In the genomic region with DNA sequence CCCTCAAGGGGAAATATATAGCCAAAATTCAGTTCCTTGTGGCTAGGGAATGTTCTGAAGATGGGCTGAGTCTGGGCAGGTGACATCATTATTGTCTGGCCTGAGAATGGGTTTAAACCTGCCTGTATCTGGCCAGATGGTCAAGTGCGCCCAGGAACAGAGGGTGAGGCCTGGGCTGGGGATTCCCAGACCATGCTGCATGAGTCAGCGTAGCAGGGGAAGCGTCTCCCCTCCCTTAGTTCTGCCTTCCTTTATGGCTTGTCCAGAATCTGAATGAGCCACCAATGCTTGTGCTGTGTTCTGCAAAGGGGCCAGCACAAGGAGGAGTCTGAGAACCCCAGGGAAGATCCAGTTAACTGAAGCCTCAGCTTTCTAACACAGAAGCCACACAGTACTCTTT, we compare ENCODE assay signal across 44 mouse cellular contexts. TPM values are rescaled to one million over a fixed set of nuclear protein-coding genes. Genes with fewer than 3 reads are reported as not detected.
DNase-seq lines count a peak whose midpoint lies in the region; ATAC-seq and TF ChIP-seq lines count a peak whose summit lies in the region.
"Had no signal": no experiment of that assay in that cellular context is flagged by ENCODE, and none has a peak within 500 bp of the region (broad histone marks: within the 10 kb centered on the region; RNA-seq: fewer than 3 reads in every experiment).

No protein-coding gene starts in this region.

- in situ Hi-C loops in CH12.LX (cut with MboI; ENCODE audit: low pct_ligation_motif_present, low pct_unique_long_range_greater_than_20kb, low sequenced_read_pairs) = loop anchor here (10.0 kb wide), 1 partner anchor 82 kb away; no protein-coding TSS in a partner anchor

- no peaks in the 10 kb centered on the region for H3K36me3 ChIP-seq in megakaryocyte, embryonic 14.5 days (replicated peaks; ENCODE audit: low read length)
- H3K36me3 ChIP-seq in CH12.LX (replicated peaks in 1 of 2; ENCODE audit: control insufficient read depth in 1 of 2, insufficient read depth in 1 of 2, low read length in 1 of 2) = no peaks in the 10 kb centered on the region
- no peaks in the 10 kb centered on the region for H3K36me3 ChIP-seq in forebrain, embryonic 16.5 days (ENCODE audit: control insufficient read depth, insufficient read depth)
- H3K36me3 ChIP-seq: embryonic facial prominence, embryonic 12.5 days; hindbrain, embryonic 12.5 days; intestine, embryonic 15.5 days; limb, embryonic 13.5 days; liver, embryonic 12.5 days; midbrain, embryonic 10.5 days; midbrain, embryonic 15.5 days; neural tube, embryonic 12.5 days had no signal

- dilution Hi-C loops in CH12.LX (cut with MboI; ENCODE audit: extremely low pct_ligation_motif_present, extremely low pct_unique_long_range_greater_than_20kb, low sequenced_read_pairs) = no loop called here

- peak overlapping the region; percentile 41; the same call in 1 of the 2 replicates for H3K4me2 ChIP-seq in CH12.LX (ENCODE audit: insufficient read depth, low read depth, poor library complexity, severe bottlenecking)
- no peak overlapping the region for H3K4me2 ChIP-seq in forebrain, embryonic 16.5 days (ENCODE audit: low read length)
- H3K4me2 ChIP-seq: embryonic facial prominence, embryonic 12.5 days; heart, embryonic 11.5 days; hindbrain, embryonic 12.5 days; intestine, embryonic 15.5 days; limb, embryonic 13.5 days; liver, embryonic 12.5 days; midbrain, embryonic 15.5 days; neural tube, embryonic 12.5 days had no signal

- H3K27me3 ChIP-seq in megakaryocyte, embryonic 14.5 days (replicated peaks) = peaks cover 38% of the 10 kb centered on the region
- H3K27me3 ChIP-seq in CH12.LX (replicated peaks) = peaks cover 6% of the 10 kb centered on the region
- H3K27me3 ChIP-seq in forebrain, embryonic 16.5 days (replicated peaks; ENCODE audit: control insufficient read depth, insufficient read depth, low read length) = no peaks in the 10 kb centered on the region
- H3K27me3 ChIP-seq: embryonic facial prominence, embryonic 12.5 days; hindbrain, embryonic 12.5 days; intestine, embryonic 15.5 days; limb, embryonic 13.5 days; midbrain, embryonic 15.5 days; neural tube, embryonic 12.5 days; Patski had no signal

- H3K4me1 ChIP-seq in megakaryocyte, embryonic 14.5 days = peaks cover 13% of the 10 kb centered on the region
- peaks cover 6 to 40% of the 10 kb centered on the region in 2 experiments for H3K4me1 ChIP-seq in CH12.LX (ENCODE audit: control insufficient read depth in 1 of 2, insufficient read depth in 2 of 2)
- no peaks in the 10 kb centered on the region for H3K4me1 ChIP-seq in forebrain, embryonic 16.5 days (replicated peaks; ENCODE audit: control insufficient read depth, insufficient read depth, low read length)
- H3K4me1 ChIP-seq: embryonic facial prominence, embryonic 12.5 days; hindbrain, embryonic 12.5 days; intestine, embryonic 15.5 days; limb, embryonic 13.5 days; liver, embryonic 12.5 days; midbrain, embryonic 10.5 days; midbrain, embryonic 15.5 days; neural tube, embryonic 12.5 days had no signal

- no peak overlapping the region for H3K27ac ChIP-seq in CH12.LX (ENCODE audit: insufficient read depth, low read depth)
- no peak overlapping the region for H3K27ac ChIP-seq in forebrain, embryonic 16.5 days (ENCODE audit: low read length)
- H3K27ac ChIP-seq: embryonic facial prominence, embryonic 12.5 days; hindbrain, embryonic 12.5 days; hindbrain, postnatal 0 days; intestine, embryonic 15.5 days; kidney, postnatal 0 days; limb, embryonic 13.5 days; liver, embryonic 12.5 days; macrophage; midbrain, embryonic 10.5 days; midbrain, embryonic 15.5 days; neural tube, embryonic 12.5 days had no signal

- no peaks in the 10 kb centered on the region for H3K9me3 ChIP-seq in megakaryocyte, embryonic 14.5 days
- no peaks in the 10 kb centered on the region for H3K9me3 ChIP-seq in CH12.LX (replicated peaks; ENCODE audit: low read length)
- H3K9me3 ChIP-seq in forebrain, embryonic 16.5 days (ENCODE audit: control insufficient read depth, low read length) = no peaks in the 10 kb centered on the region
- H3K9me3 ChIP-seq: embryonic facial prominence, embryonic 12.5 days; hindbrain, embryonic 12.5 days; intestine, embryonic 15.5 days; limb, embryonic 13.5 days; liver, embryonic 12.5 days; midbrain, embryonic 10.5 days; midbrain, embryonic 15.5 days; neural tube, embryonic 12.5 days had no signal

- H3K79me2 ChIP-seq in CH12.LX (replicated peaks; ENCODE audit: control insufficient read depth, extremely low read depth, insufficient read depth, poor library complexity, severe bottlenecking) = no peaks in the 10 kb centered on the region

- H3K4me3 ChIP-seq in megakaryocyte, embryonic 14.5 days (replicated peaks) = peak overlapping the region; percentile 31
- no peak overlapping the region for H3K4me3 ChIP-seq in CH12.LX (replicated peaks in 1 of 3; ENCODE audit: low read depth in 2 of 3, low read length in 2 of 3, poor library complexity in 1 of 3)
- no peak overlapping the region for H3K4me3 ChIP-seq in forebrain, embryonic 16.5 days (replicated peaks; ENCODE audit: low read length)
- H3K4me3 ChIP-seq: embryonic facial prominence, embryonic 12.5 days; hindbrain, embryonic 12.5 days; intestine, embryonic 15.5 days; limb, embryonic 13.5 days; liver, embryonic 12.5 days; midbrain, embryonic 10.5 days; midbrain, embryonic 15.5 days; neural tube, embryonic 12.5 days had no signal

- no peak for ATAC-seq in megakaryocyte, adult 5-6 weeks (ENCODE audit: poor library complexity, severe bottlenecking)
- no peak for ATAC-seq in forebrain, embryonic 16.5 days
- ATAC-seq: forebrain, embryonic 14.5 days; hindbrain, postnatal 0 days; intestine, embryonic 15.5 days; liver, embryonic 12.5 days; liver, postnatal 0 days; lung, postnatal 0 days; midbrain, embryonic 15.5 days; Patski had no signal

- TF ChIP-seq CTCF in CH12.LX (conservative IDR thresholded peaks at IDR 0.05 in 1 of 2, IDR thresholded peaks at IDR 0.05 in 1 of 2; ENCODE audit: low read depth in 2 of 2, low read length in 2 of 2) = no peak

- no peak overlapping the region for H3K9ac ChIP-seq in CH12.LX (ENCODE audit: insufficient read depth, low read depth)
- H3K9ac ChIP-seq in forebrain, embryonic 16.5 days (replicated peaks; ENCODE audit: low read depth, low read length) = no peak overlapping the region
- H3K9ac ChIP-seq: embryonic facial prominence, embryonic 12.5 days; hindbrain, embryonic 12.5 days; intestine, embryonic 15.5 days; limb, embryonic 13.5 days; liver, embryonic 12.5 days; liver, postnatal 0 days; midbrain, embryonic 15.5 days; neural tube, embryonic 12.5 days had no signal

- TF ChIP-seq RAD21 in CH12.LX (IDR thresholded peaks at IDR 0.05; ENCODE audit: low read depth, low read length) = no peak

- peak; percentile 92 for TF ChIP-seq EP300 in CH12.LX (IDR thresholded peaks at IDR 0.05; ENCODE audit: low read length)

- peak; percentile 44 for TF ChIP-seq POLR2A in CH12.LX (IDR thresholded peaks at IDR 0.05; ENCODE audit: low read depth, low read length)

- DNase-seq in CH12.LX (ENCODE audit: extremely low read depth) (peak; percentile 75), NIH3T3 (ENCODE audit: low read depth) (peak; percentile 63)
- no peak for DNase-seq in lung, postnatal 4 days
- DNase-seq in frontal cortex, postnatal 25 days (ENCODE audit: low spot score in 2 of 2) = no peak
- DNase-seq: adrenal gland, adult 2 months; cerebellum, adult 8-10 months; cerebellum, postnatal 25 days; embryo, embryonic 11 days; heart, adult 11 months; heart, postnatal 36 days; kidney, adult 2 months; kidney, postnatal 4 days; liver, postnatal 0 days; right cerebral cortex, adult 18-20 months; right cerebral cortex, postnatal 4 days; thymus, adult 2 months; thymus, postnatal 36 days had no signal

- 84% methylated on average over 3 of the region's 3 CpGs for WGBS in forebrain, embryonic 16.5 days

RNA-seq across cellular contexts. Expression of gene Slc46a1, which starts 18.3 kb away (rescaled TPM):
- polyA plus RNA-seq in megakaryocyte, embryonic 14.5 days (2012; ENCODE audit: insufficient read depth, low replicate concordance) = 0.18 TPM in 1 of 2 replicates, not detected in the other
- 0.46 TPM in 1 of 2 replicates, not detected in the other for total RNA-seq in megakaryocyte, adult 5-6 weeks (2015)
- total RNA-seq in megakaryocyte, adult 5-6 weeks (2017) = 0.33 and 0.77 TPM in 2 replicates
- total RNA-seq in CH12.LX (2012; rRNA removed) (6.1 and 6.8 TPM in 2 replicates), CH12.LX (2014; rRNA removed) (4.2 and 4.4 TPM in 2 replicates)
- 5.4 and 6.0 TPM in 2 replicates for polyA plus RNA-seq in CH12.LX (2012; ENCODE audit: insufficient read length, low read depth)
- 18.3 and 19.8 TPM in 2 replicates for polyA plus RNA-seq in forebrain, embryonic 16.5 days (2015; fragmentation: Nextera tagmentation; extraction: Ambion mirVana)

RNA-seq across cellular contexts. Expression of gene Slc13a2, which starts 25.2 kb away (rescaled TPM):
- 0.07 TPM in 1 of 2 replicates, not detected in the other for polyA plus RNA-seq in megakaryocyte, embryonic 14.5 days (2012; ENCODE audit: insufficient read depth, low replicate concordance)
- 0.51 TPM in 1 of 2 replicates, not detected in the other for total RNA-seq in megakaryocyte, adult 5-6 weeks (2015)
- total RNA-seq in megakaryocyte, adult 5-6 weeks (2017) = not detected in 2 replicates
- total RNA-seq in CH12.LX (2012; rRNA removed) (not detected in 2 replicates), CH12.LX (2014; rRNA removed) (not detected in 2 replicates)
- not detected in 2 replicates for polyA plus RNA-seq in CH12.LX (2012; ENCODE audit: insufficient read length, low read depth)
- polyA plus RNA-seq in forebrain, embryonic 16.5 days (2015; fragmentation: Nextera tagmentation; extraction: Ambion mirVana) = not detected in 2 replicates
- total RNA-seq: adrenal gland, adult 2 months; adrenal gland, postnatal 36 days; gastrocnemius, adult 8-10 months; heart, postnatal 36 days; layer of hippocampus, adult 8-10 months; layer of hippocampus, postnatal 25 days; left cerebral cortex, adult 8-10 months; left cerebral cortex, postnatal 36 days had no signal
- polyA plus RNA-seq: embryonic facial prominence, embryonic 12.5 days; forebrain, embryonic 14.5 days; frontal cortex, adult 2 months; heart, embryonic 11.5 days; hindbrain, embryonic 12.5 days; hindbrain, postnatal 0 days; limb, embryonic 13.5 days; midbrain, embryonic 10.5 days; midbrain, embryonic 15.5 days; neural tube, embryonic 12.5 days had no signal

RNA-seq across cellular contexts. Expression of gene Sarm1, which starts 50.4 kb away (rescaled TPM):
- 0.40 TPM in 1 of 2 replicates, not detected in the other for polyA plus RNA-seq in megakaryocyte, embryonic 14.5 days (2012; ENCODE audit: insufficient read depth, low replicate concordance)
- 0.23 TPM in 1 of 2 replicates, not detected in the other for total RNA-seq in megakaryocyte, adult 5-6 weeks (2015)
- not detected in 2 replicates for total RNA-seq in megakaryocyte, adult 5-6 weeks (2017)
- 0.55 and 0.84 TPM in 2 replicates for total RNA-seq in CH12.LX (2012; rRNA removed)
- 0.31 and 0.50 TPM in 2 replicates for total RNA-seq in CH12.LX (2014; rRNA removed)
- 0.94 and 1.1 TPM in 2 replicates for polyA plus RNA-seq in CH12.LX (2012; ENCODE audit: insufficient read length, low read depth)
- 51.6 and 56.6 TPM in 2 replicates for polyA plus RNA-seq in forebrain, embryonic 16.5 days (2015; fragmentation: Nextera tagmentation; extraction: Ambion mirVana)

RNA-seq across cellular contexts. Expression of gene Vtn, which starts 51.7 kb away (rescaled TPM):
- not detected in 2 replicates for polyA plus RNA-seq in megakaryocyte, embryonic 14.5 days (2012; ENCODE audit: insufficient read depth, low replicate concordance)
- total RNA-seq in megakaryocyte, adult 5-6 weeks (2015) = not detected in 2 replicates
- total RNA-seq in megakaryocyte, adult 5-6 weeks (2017) = not detected in 2 replicates
- total RNA-seq in CH12.LX (2012; rRNA removed) = not detected in 2 replicates
- not detected in 2 replicates for total RNA-seq in CH12.LX (2014; rRNA removed)
- not detected in 2 replicates for polyA plus RNA-seq in CH12.LX (2012; ENCODE audit: insufficient read length, low read depth)
- polyA plus RNA-seq in forebrain, embryonic 16.5 days (2015; fragmentation: Nextera tagmentation; extraction: Ambion mirVana) = 76.0 and 99.3 TPM in 2 replicates
- polyA plus RNA-seq: macrophage, Patski had no signal

RNA-seq across cellular contexts. Expression of gene Sebox, which starts 56.1 kb away (rescaled TPM):
- polyA plus RNA-seq in megakaryocyte, embryonic 14.5 days (2012; ENCODE audit: insufficient read depth, low replicate concordance) = not detected in 2 replicates
- total RNA-seq in megakaryocyte, adult 5-6 weeks (2015) = not detected in 2 replicates
- total RNA-seq in megakaryocyte, adult 5-6 weeks (2017) = not detected in 2 replicates
- total RNA-seq in CH12.LX (2012; rRNA removed) (not detected in 2 replicates), CH12.LX (2014; rRNA removed) (not detected in 2 replicates)
- not detected in 2 replicates for polyA plus RNA-seq in CH12.LX (2012; ENCODE audit: insufficient read length, low read depth)
- polyA plus RNA-seq in forebrain, embryonic 16.5 days (2015; fragmentation: Nextera tagmentation; extraction: Ambion mirVana) = 0.16 and 0.19 TPM in 2 replicates
- total RNA-seq: adrenal gland, adult 2 months; adrenal gland, postnatal 36 days; gastrocnemius, adult 8-10 months; heart, postnatal 36 days had no signal
- polyA plus RNA-seq: adrenal gland, adult 2 months; embryonic facial prominence, embryonic 12.5 days; heart, embryonic 11.5 days; heart, embryonic 16.5 days; hindbrain, embryonic 12.5 days; intestine, embryonic 15.5 days; kidney, adult 2 months; kidney, postnatal 0 days; limb, embryonic 13.5 days; lung, postnatal 0 days; macrophage; midbrain, embryonic 10.5 days; neural tube, embryonic 12.5 days; Patski; spleen, adult 2 months had no signal

Comparison
In these comparisons a context has a peak if more than half of its experiments do, and no peak if none do; other contexts are left out.
1. DNase-seq: peak in CH12.LX (single experiment) and NIH3T3 (single experiment); none in lung, postnatal 4 days (0 of 2) and frontal cortex, postnatal 25 days (0 of 2).
2. RNA of gene Sarm1, which starts 50.4 kb away (polyA plus RNA-seq): 51.6 to 56.6 TPM in forebrain, embryonic 16.5 days; 0.94 to 1.1 TPM in CH12.LX and 0.40 TPM in megakaryocyte, embryonic 14.5 days; every median in the first group is over 10 times any median in the second.